Mouse (Mus musculus) layer of hippocampus, adult 9-11 months (tissue): ENCODE measurements around the gene Mpped2.

ENCODE experiments used
- DNase-seq: peaks from one replicate; pipeline ENCODE4 v3.0.0; 2022

The Mpped2 gene

GRCm38 (mm10) chr2:106707136-106707535 is 14.1 kb downstream of the Mpped2 start:
- DNase-seq: no peak

GRCm38 (mm10) chr2:106710862-106711477 is 17.9 kb downstream of the Mpped2 start:
- DNase-seq: no peak

GRCm38 (mm10) chr2:106711506-106711905 is 18.4 kb downstream of the Mpped2 start:
- DNase-seq: no peak

GRCm38 (mm10) chr2:106713151-106713550 is 20.1 kb downstream of the Mpped2 start:
- DNase-seq: no peak

- peak; percentile 53 for DNase-seq
These were observed 22.8 kb downstream of the Mpped2 start for GRCm38 (mm10) chr2:106715674-106716364.

- no peak for DNase-seq
These were observed 23.3 kb downstream of the Mpped2 start for GRCm38 (mm10) chr2:106716365-106716717.

GRCm38 (mm10) chr2:106718888-106719287 is 25.8 kb downstream of the Mpped2 start:
- peak; percentile 24 for DNase-seq

- DNase-seq: no peak
These were observed 26.4 kb downstream of the Mpped2 start for GRCm38 (mm10) chr2:106719434-106719833.

- DNase-seq: no peak
These were observed 27.6 kb downstream of the Mpped2 start for GRCm38 (mm10) chr2:106720644-106721043.

- no peak for DNase-seq
These were observed 29.0 kb downstream of the Mpped2 start for GRCm38 (mm10) chr2:106722020-106722419.

- DNase-seq: no peak
These were observed 37.0 kb downstream of the Mpped2 start for GRCm38 (mm10) chr2:106729951-106730564.

GRCm38 (mm10) chr2:106730608-106731007 is 37.5 kb downstream of the Mpped2 start:
- peak; percentile 37 for DNase-seq

- no peak for DNase-seq
These were observed 38.4 kb downstream of the Mpped2 start for GRCm38 (mm10) chr2:106731478-106731877.

GRCm38 (mm10) chr2:106732171-106732570 is 39.1 kb downstream of the Mpped2 start:
- no peak for DNase-seq

- DNase-seq: no peak
These were observed 40.3 kb downstream of the Mpped2 start for GRCm38 (mm10) chr2:106733396-106733795.

GRCm38 (mm10) chr2:106734004-106734403 is 40.9 kb downstream of the Mpped2 start:
- DNase-seq: no peak

- DNase-seq: no peak
These were observed 42.1 kb downstream of the Mpped2 start for GRCm38 (mm10) chr2:106735211-106735610.

- no peak for DNase-seq
These were observed 42.8 kb downstream of the Mpped2 start for GRCm38 (mm10) chr2:106735792-106736359.

- DNase-seq: no peak
These were observed 45.9 kb downstream of the Mpped2 start for GRCm38 (mm10) chr2:106738951-106739350.

- no peak for DNase-seq
These were observed 51.0 kb downstream of the Mpped2 start for GRCm38 (mm10) chr2:106744086-106744485.

- no peak for DNase-seq
These were observed 51.5 kb downstream of the Mpped2 start for GRCm38 (mm10) chr2:106744601-106745000.

- no peak for DNase-seq
These were observed 52.3 kb downstream of the Mpped2 start for GRCm38 (mm10) chr2:106745364-106745763.

GRCm38 (mm10) chr2:106746211-106746610 is 53.1 kb downstream of the Mpped2 start:
- no peak for DNase-seq

- no peak for DNase-seq
These were observed 53.8 kb downstream of the Mpped2 start for GRCm38 (mm10) chr2:106746905-106747304.
